Mouse (Mus musculus): ENCODE measurements at regions not wholly inside any gene's neighbourhood (a gene's known extent, or its start where the extent isn't known, plus 50 kb on each side); places are given as distances from the start of the nearest gene placed in this dataset.

GRCm38 (mm10) chr13:58746056-58746455, 60.3 kb upstream of the Ntrk2 start:
- Histone ChIP-seq H3K4me3 (ENCODE audit: low read depth, low read length) (no peak overlapping the region), H3K9me3 (replicated peaks; ENCODE audit: control insufficient read depth, low read length) (no peaks in the 10 kb centered on the region), H3K27ac (ENCODE audit: low read depth, low read length) (no peak overlapping the region), H3K36me3 (ENCODE audit: control insufficient read depth, insufficient read depth, low read length) (no peaks in the 10 kb centered on the region), H3K9ac (ENCODE audit: low read length) (no peak overlapping the region), H3K4me1 (ENCODE audit: control insufficient read depth, insufficient read depth, low read length) (no peaks in the 10 kb centered on the region), H3K27me3 (replicated peaks; ENCODE audit: control insufficient read depth, insufficient read depth, low read length) (no peaks in the 10 kb centered on the region), H3K4me2 (ENCODE audit: low read length) (no peak overlapping the region)
- ATAC-seq = no peak
- DNase-seq (ENCODE audit: low spot score) = no peak
- 90% methylated on average over 3 of the region's 3 CpGs for WGBS

- 95% methylated on average over 6 of the region's 6 CpGs for WGBS
- Histone ChIP-seq H3K9ac (ENCODE audit: low read length) (no peak overlapping the region), H3K4me1 (ENCODE audit: control insufficient read depth, insufficient read depth, low read length) (no peaks in the 10 kb centered on the region), H3K4me3 (ENCODE audit: low read depth, low read length) (no peak overlapping the region), H3K36me3 (ENCODE audit: control insufficient read depth, insufficient read depth, low read length) (no peaks in the 10 kb centered on the region), H3K4me2 (ENCODE audit: low read length) (no peak overlapping the region), H3K27ac (ENCODE audit: low read depth, low read length) (no peak overlapping the region), H3K9me3 (replicated peaks; ENCODE audit: control insufficient read depth, low read length) (no peaks in the 10 kb centered on the region), H3K27me3 (replicated peaks; ENCODE audit: control insufficient read depth, insufficient read depth, low read length) (no peaks in the 10 kb centered on the region)
- ATAC-seq (no peak), DNase-seq (ENCODE audit: low spot score) (no peak)
These were observed 58.7 kb upstream of the Ntrk2 start for GRCm38 (mm10) chr13:58747685-58748084.

- H3K27me3 ChIP-seq (replicated peaks; ENCODE audit: control insufficient read depth, insufficient read depth, low read length) = no peaks in the 10 kb centered on the region
- 92% methylated on average over 6 of the region's 6 CpGs for WGBS
- no peak overlapping the region for H3K4me2 ChIP-seq (ENCODE audit: low read length)
- DNase-seq (ENCODE audit: low spot score) = no peak
- H3K4me1 ChIP-seq (ENCODE audit: control insufficient read depth, insufficient read depth, low read length) = no peaks in the 10 kb centered on the region
- H3K27ac ChIP-seq (ENCODE audit: low read depth, low read length) = no peak overlapping the region
- ATAC-seq = no peak
- no peaks in the 10 kb centered on the region for H3K36me3 ChIP-seq (ENCODE audit: control insufficient read depth, insufficient read depth, low read length)
- H3K9ac ChIP-seq (ENCODE audit: low read length) = no peak overlapping the region
- no peak overlapping the region for H3K4me3 ChIP-seq (ENCODE audit: low read depth, low read length)
- no peaks in the 10 kb centered on the region for H3K9me3 ChIP-seq (replicated peaks; ENCODE audit: control insufficient read depth, low read length)
These were observed 50.2 kb upstream of the Ntrk2 start for GRCm38 (mm10) chr13:58756125-58756524.

All from forebrain, embryonic 14.5 days (tissue).